ENCODE assay signal across 20 mouse cellular contexts in genomic region chr4:122831888-122832287, GRCm38 (mm10). TPM values are rescaled to one million over a fixed set of nuclear protein-coding genes. Genes with fewer than 3 reads are reported as not detected.
A peak's percentile ranks its signal among the peaks of the same experiment; 100 is the strongest.
DNase-seq lines count a peak whose midpoint lies in the region; ATAC-seq and TF ChIP-seq lines count a peak whose summit lies in the region.
"Had no signal": no experiment of that assay in that cellular context is flagged by ENCODE, and none has a peak within 500 bp of the region (broad histone marks: within the 10 kb centered on the region; RNA-seq: fewer than 3 reads in every experiment).

No protein-coding gene starts in this region.

- peak; percentile 90 for DNase-seq in midbrain, embryonic 11.5 days (ENCODE audit: low spot score, missing footprints)
- peak; percentile 76 for DNase-seq in embryo, embryonic 9.5 days (ENCODE audit: extremely low spot score)
- peak; percentile 72 for DNase-seq in retina, embryonic 14.5 days (ENCODE audit: low spot score)
- no peak for DNase-seq in cerebellum, adult 8-10 months
- no peak for DNase-seq in heart, adult 2 months
- DNase-seq: cerebellum, adult 18-20 months; heart, postnatal 10 days; kidney, postnatal 4 days; liver, postnatal 0 days; lung, postnatal 36 days; thymus, postnatal 25 days had no signal

- H3K4me2 ChIP-seq in midbrain, embryonic 11.5 days, result no peak overlapping the region
- no peak overlapping the region for H3K4me2 ChIP-seq in midbrain, embryonic 15.5 days
- no peak overlapping the region for H3K4me2 ChIP-seq in hindbrain, embryonic 13.5 days
- no peak overlapping the region for H3K4me2 ChIP-seq in liver, embryonic 12.5 days
- H3K4me2 ChIP-seq: embryonic facial prominence, embryonic 13.5 days; intestine, embryonic 15.5 days; limb, embryonic 12.5 days had no signal

- H3K9me3 ChIP-seq in midbrain, embryonic 11.5 days (ENCODE audit: control insufficient read depth, low read length), result no peaks in the 10 kb centered on the region
- no peaks in the 10 kb centered on the region for H3K9me3 ChIP-seq in midbrain, embryonic 15.5 days
- no peaks in the 10 kb centered on the region for H3K9me3 ChIP-seq in hindbrain, embryonic 13.5 days
- H3K9me3 ChIP-seq in liver, embryonic 12.5 days (replicated peaks), result no peaks in the 10 kb centered on the region
- H3K9me3 ChIP-seq: embryonic facial prominence, embryonic 13.5 days; intestine, embryonic 15.5 days; limb, embryonic 12.5 days had no signal

- H3K36me3 ChIP-seq in midbrain, embryonic 11.5 days (ENCODE audit: control insufficient read depth, insufficient read depth, low read length), result no peaks in the 10 kb centered on the region
- H3K36me3 ChIP-seq in midbrain, embryonic 15.5 days (replicated peaks), result no peaks in the 10 kb centered on the region
- no peaks in the 10 kb centered on the region for H3K36me3 ChIP-seq in hindbrain, embryonic 13.5 days
- H3K36me3 ChIP-seq in heart, adult 2 months (ENCODE audit: control insufficient read depth, insufficient read depth, low read length), result no peaks in the 10 kb centered on the region
- H3K36me3 ChIP-seq in liver, embryonic 12.5 days, result no peaks in the 10 kb centered on the region
- H3K36me3 ChIP-seq: embryonic facial prominence, embryonic 13.5 days; intestine, embryonic 15.5 days; limb, embryonic 12.5 days had no signal

- no peaks in the 10 kb centered on the region for H3K27me3 ChIP-seq in midbrain, embryonic 11.5 days (ENCODE audit: control insufficient read depth, insufficient read depth, low read length)
- no peaks in the 10 kb centered on the region for H3K27me3 ChIP-seq in midbrain, embryonic 15.5 days (replicated peaks)
- H3K27me3 ChIP-seq in hindbrain, embryonic 13.5 days, result no peaks in the 10 kb centered on the region
- H3K27me3 ChIP-seq in heart, adult 2 months (ENCODE audit: control insufficient read depth, insufficient read depth, low read length), result no peaks in the 10 kb centered on the region
- no peaks in the 10 kb centered on the region for H3K27me3 ChIP-seq in liver, embryonic 12.5 days (replicated peaks)
- H3K27me3 ChIP-seq: embryonic facial prominence, embryonic 13.5 days; intestine, embryonic 15.5 days; limb, embryonic 12.5 days had no signal

- TF ChIP-seq CTCF in heart, adult 2 months (IDR thresholded peaks at IDR 0.05), result no peak

- peak; percentile 83 for ATAC-seq in midbrain, embryonic 11.5 days (ENCODE audit: low FRiP score)
- no peak for ATAC-seq in midbrain, embryonic 15.5 days (replicated peaks)
- ATAC-seq in hindbrain, embryonic 13.5 days (ENCODE audit: low FRiP score), result no peak
- no peak for ATAC-seq in liver, embryonic 12.5 days
- ATAC-seq: activated CD4-positive, CD25-positive, alpha-beta regulatory T cell, adult 4 months; CD4-positive, CD25-positive, alpha-beta regulatory T cell, adult 4 months; intestine, embryonic 15.5 days; liver, postnatal 0 days had no signal

- TF ChIP-seq EP300 in heart, adult 2 months (IDR thresholded peaks at IDR 0.05; ENCODE audit: insufficient read depth, low read depth, low read length), result no peak

- H3K79me2 ChIP-seq in heart, adult 2 months (replicated peaks; ENCODE audit: control insufficient read depth, insufficient read depth, low read length), result no peaks in the 10 kb centered on the region

- 24% methylated on average over 1 of the region's 1 CpGs for WGBS in midbrain, embryonic 11.5 days
- 6% methylated on average over 1 of the region's 1 CpGs for WGBS in midbrain, embryonic 15.5 days
- 11% methylated on average over 1 of the region's 1 CpGs for WGBS in hindbrain, embryonic 13.5 days
- 72% methylated on average over 1 of the region's 1 CpGs for WGBS in heart, adult 2 months
- WGBS in liver, embryonic 12.5 days (ENCODE audit: insufficient replicate concordance), result 80% methylated on average over 1 of the region's 1 CpGs

- H3K27ac ChIP-seq in midbrain, embryonic 11.5 days (ENCODE audit: low read depth, low read length), result peak overlapping the region; percentile 69; the same call in 1 of the 2 replicates
- no peak overlapping the region for H3K27ac ChIP-seq in midbrain, embryonic 15.5 days
- H3K27ac ChIP-seq in hindbrain, embryonic 13.5 days, result peak overlapping the region; percentile 41; the same call in 1 of the 2 replicates
- no peak overlapping the region for H3K27ac ChIP-seq in heart, adult 2 months
- H3K27ac ChIP-seq in liver, embryonic 12.5 days, result no peak overlapping the region
- H3K27ac ChIP-seq: embryonic facial prominence, embryonic 13.5 days; intestine, embryonic 15.5 days; limb, embryonic 12.5 days had no signal

- intact Hi-C loops in heart, adult 2 months (cut with DNase I), result no loop called here

- H3K9ac ChIP-seq in midbrain, embryonic 11.5 days (ENCODE audit: low read length), result no peak overlapping the region
- no peak overlapping the region for H3K9ac ChIP-seq in midbrain, embryonic 15.5 days
- H3K9ac ChIP-seq in hindbrain, embryonic 13.5 days, result no peak overlapping the region
- H3K9ac ChIP-seq in heart, adult 2 months (ENCODE audit: low read depth, low read length), result no peak overlapping the region
- H3K9ac ChIP-seq in liver, embryonic 12.5 days, result no peak overlapping the region
- H3K9ac ChIP-seq: embryonic facial prominence, embryonic 13.5 days; intestine, embryonic 15.5 days; limb, embryonic 12.5 days; liver, postnatal 0 days had no signal

- no peak overlapping the region for H3K4me3 ChIP-seq in midbrain, embryonic 11.5 days (ENCODE audit: low read depth, low read length)
- H3K4me3 ChIP-seq in midbrain, embryonic 15.5 days, result no peak overlapping the region
- no peak overlapping the region for H3K4me3 ChIP-seq in hindbrain, embryonic 13.5 days
- no peak overlapping the region for H3K4me3 ChIP-seq in heart, adult 2 months
- no peak overlapping the region for H3K4me3 ChIP-seq in liver, embryonic 12.5 days
- H3K4me3 ChIP-seq: embryonic facial prominence, embryonic 13.5 days; intestine, embryonic 15.5 days; limb, embryonic 12.5 days; myocyte had no signal

- H3K4me1 ChIP-seq in midbrain, embryonic 11.5 days (ENCODE audit: control insufficient read depth, insufficient read depth, low read length), result peaks cover 17% of the 10 kb centered on the region; the same call in 1 of the 2 replicates
- peaks cover 16% of the 10 kb centered on the region for H3K4me1 ChIP-seq in midbrain, embryonic 15.5 days
- H3K4me1 ChIP-seq in hindbrain, embryonic 13.5 days (replicated peaks), result peaks cover 24% of the 10 kb centered on the region
- H3K4me1 ChIP-seq in heart, adult 2 months (ENCODE audit: control insufficient read depth, insufficient read depth, low read length), result no peaks in the 10 kb centered on the region
- H3K4me1 ChIP-seq in liver, embryonic 12.5 days, result peaks cover 39% of the 10 kb centered on the region

- TF ChIP-seq POLR2A in heart, adult 2 months (IDR thresholded peaks at IDR 0.05; ENCODE audit: insufficient read depth, low read depth, low read length), result no peak

RNA-seq across cellular contexts. Expression of gene Ppt1, which starts 4.2 kb away (rescaled TPM):
- 62.7 and 63.7 TPM in 2 replicates for polyA plus RNA-seq in midbrain, embryonic 11.5 days (2014; fragmentation: Nextera tagmentation; extraction: Ambion mirVana)
- 90.6 and 91.4 TPM in 2 replicates for polyA plus RNA-seq in midbrain, embryonic 15.5 days (2015; fragmentation: Nextera tagmentation; extraction: Ambion mirVana)
- 85.7 and 88.3 TPM in 2 replicates for polyA plus RNA-seq in hindbrain, embryonic 13.5 days (2015; fragmentation: Nextera tagmentation; extraction: Ambion mirVana)
- total RNA-seq in heart, adult 2 months (2021), result 10 to 100 TPM; 41.6 to 42.9 TPM
- polyA plus RNA-seq in heart, adult 2 months (2012; rRNA removed), result 35.3 and 52.1 TPM in 2 replicates
- 25.0 and 26.0 TPM in 2 replicates for polyA plus RNA-seq in liver, embryonic 12.5 days (2016; fragmentation: Nextera tagmentation; extraction: Ambion mirVana)

RNA-seq across cellular contexts. Expression of gene Cap1, which starts 54.0 kb away (rescaled TPM):
- polyA plus RNA-seq in midbrain, embryonic 11.5 days (2014; fragmentation: Nextera tagmentation; extraction: Ambion mirVana), result 69.7 and 74.4 TPM in 2 replicates
- polyA plus RNA-seq in midbrain, embryonic 15.5 days (2015; fragmentation: Nextera tagmentation; extraction: Ambion mirVana), result 66.9 and 69.4 TPM in 2 replicates
- 76.0 and 82.5 TPM in 2 replicates for polyA plus RNA-seq in hindbrain, embryonic 13.5 days (2015; fragmentation: Nextera tagmentation; extraction: Ambion mirVana)
- 10 to 100 TPM; 48.4 to 53.4 TPM for total RNA-seq in heart, adult 2 months (2021)
- 38.3 and 42.8 TPM in 2 replicates for polyA plus RNA-seq in heart, adult 2 months (2012; rRNA removed)
- 30.3 and 31.6 TPM in 2 replicates for polyA plus RNA-seq in liver, embryonic 12.5 days (2016; fragmentation: Nextera tagmentation; extraction: Ambion mirVana)

Comparison
In these comparisons a context has a peak if more than half of its experiments do, and no peak if none do; other contexts are left out.
1. H3K27ac ChIP-seq: peak in midbrain, embryonic 11.5 days (single experiment) and hindbrain, embryonic 13.5 days (single experiment); none in midbrain, embryonic 15.5 days (single experiment), heart, adult 2 months (single experiment) and liver, embryonic 12.5 days (single experiment).
2. DNase-seq: peak in midbrain, embryonic 11.5 days (single experiment), embryo, embryonic 9.5 days (single experiment) and retina, embryonic 14.5 days (single experiment); none in cerebellum, adult 8-10 months (single experiment) and heart, adult 2 months (0 of 2).